Mouse (Mus musculus) c-Kit-negative CD71-positive TER-119-positive erythroid progenitor cells, embryonic 14.5 days (primary cell): Measurements from ENCODE around the gene Gpr89.
A peak's percentile ranks its signal among the peaks of the same experiment; 100 is the strongest.

Experiments
- DNase-seq: peaks from one replicate; pipeline ENCODE4 v3.0.0-alpha.2; 2013; ENCODE audit warnings: low read depth, low spot score

Gpr89 gene

GRCm38 (mm10) chr3:96904851-96905541 is at the start of gene Gpr89:
TSS of gene Gpr89 (minus strand) at chr3:96905346.
- peak; percentile 86 for DNase-seq

GRCm38 (mm10) chr3:96953489-96954233 is 48.5 kb upstream of the Gpr89 start:
- no peak for DNase-seq

GRCm38 (mm10) chr3:96942706-96943105 is 37.6 kb upstream of the Gpr89 start:
- DNase-seq = no peak

GRCm38 (mm10) chr3:96938738-96939137 is 33.6 kb upstream of the Gpr89 start:
- DNase-seq = no peak

GRCm38 (mm10) chr3:96937606-96938005 is 32.5 kb upstream of the Gpr89 start:
- DNase-seq = no peak

- peak; percentile 12 for DNase-seq
These were observed 31.1 kb upstream of the Gpr89 start for GRCm38 (mm10) chr3:96936241-96936640.

GRCm38 (mm10) chr3:96931261-96931681 is 26.1 kb upstream of the Gpr89 start:
- DNase-seq = no peak

GRCm38 (mm10) chr3:96925920-96926319 is 20.8 kb upstream of the Gpr89 start, which contains the start of gene Gja8:
TSS of gene Gja8 (minus strand) at chr3:96926020.
- no peak for DNase-seq

- no peak for DNase-seq
These were observed 19.5 kb upstream of the Gpr89 start for GRCm38 (mm10) chr3:96924631-96925030.

GRCm38 (mm10) chr3:96920991-96921390 is 15.8 kb upstream of the Gpr89 start:
- no peak for DNase-seq

GRCm38 (mm10) chr3:96905592-96905991 is 446 bp upstream of the Gpr89 start:
- no peak for DNase-seq

- DNase-seq = peak; percentile 11
These were observed 753 bp downstream of the Gpr89 start, which contains the start of gene Gja5 for GRCm38 (mm10) chr3:96904393-96904792. TSS of gene Gja5 (plus strand) at chr3:96904693.

GRCm38 (mm10) chr3:96902336-96902999 is 2.7 kb downstream of the Gpr89 start:
- no peak for DNase-seq

- DNase-seq = no peak
These were observed 21.5 kb downstream of the Gpr89 start for GRCm38 (mm10) chr3:96883690-96884089.

GRCm38 (mm10) chr3:96882061-96882849 is 22.9 kb downstream of the Gpr89 start:
- DNase-seq = no peak

- DNase-seq = no peak
These were observed 23.6 kb downstream of the Gpr89 start for GRCm38 (mm10) chr3:96881557-96881956.

- no peak for DNase-seq
These were observed 24.8 kb downstream of the Gpr89 start for GRCm38 (mm10) chr3:96880385-96880784.

- no peak for DNase-seq
These were observed 25.6 kb downstream of the Gpr89 start for GRCm38 (mm10) chr3:96879536-96879935.

- no peak for DNase-seq
These were observed 30.2 kb downstream of the Gpr89 start for GRCm38 (mm10) chr3:96874808-96875571.

- no peak for DNase-seq
These were observed 32.6 kb downstream of the Gpr89 start for GRCm38 (mm10) chr3:96872501-96872900.

GRCm38 (mm10) chr3:96871070-96871469 is 34.1 kb downstream of the Gpr89 start:
- DNase-seq = no peak
